Mouse (Mus musculus): Measurements from ENCODE around the gene 1810010D01Rik.

DNA sequence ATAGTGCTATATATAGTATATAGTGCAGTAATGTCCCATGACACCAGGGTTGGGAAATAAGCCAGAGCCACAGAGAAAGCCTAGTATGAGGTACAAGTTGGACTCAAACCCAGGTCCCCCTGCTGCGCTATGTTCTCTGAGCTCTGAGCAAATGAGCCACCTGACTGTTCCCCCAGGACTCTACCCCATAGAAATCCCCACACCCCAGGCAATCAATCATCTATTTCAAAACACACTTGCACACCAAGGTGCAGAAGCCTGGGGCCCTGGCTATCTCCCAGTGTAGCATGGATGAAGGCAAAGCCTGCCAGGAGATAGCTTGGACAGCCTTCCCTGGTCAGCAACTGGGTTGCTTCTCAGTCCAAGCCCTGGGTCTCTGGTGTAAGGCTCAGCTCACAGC is 48.2 kb upstream of the 1810010D01Rik start:
- no peak for TF ChIP-seq EP300 (IDR thresholded peaks at IDR 0.05)
- TF ChIP-seq CTCF (IDR thresholded peaks at IDR 0.05), result no peak
